Mouse (Mus musculus) mouse embryonic stem cell (cell line): Measurements from ENCODE around the gene Hhipl1.

Source experiments
- in situ Hi-C, 2 experiments: fragments of 300-500 bp; cut with MboI; formaldehyde crosslinking; loops; 1 replicate in 1 of 2; 3 replicates in 1 of 2; pipeline ENCODE4 v1.14.3; 2019 to 2020; ENCODE audit warnings: low sequenced_read_pairs in 2 of 2, low pct_unique_long_range_greater_than_20kb in 1 of 2, mixed read lengths in 1 of 2; ENCODE audit not compliant: unreplicated experiment in 1 of 2

Gene Hhipl1

DNA sequence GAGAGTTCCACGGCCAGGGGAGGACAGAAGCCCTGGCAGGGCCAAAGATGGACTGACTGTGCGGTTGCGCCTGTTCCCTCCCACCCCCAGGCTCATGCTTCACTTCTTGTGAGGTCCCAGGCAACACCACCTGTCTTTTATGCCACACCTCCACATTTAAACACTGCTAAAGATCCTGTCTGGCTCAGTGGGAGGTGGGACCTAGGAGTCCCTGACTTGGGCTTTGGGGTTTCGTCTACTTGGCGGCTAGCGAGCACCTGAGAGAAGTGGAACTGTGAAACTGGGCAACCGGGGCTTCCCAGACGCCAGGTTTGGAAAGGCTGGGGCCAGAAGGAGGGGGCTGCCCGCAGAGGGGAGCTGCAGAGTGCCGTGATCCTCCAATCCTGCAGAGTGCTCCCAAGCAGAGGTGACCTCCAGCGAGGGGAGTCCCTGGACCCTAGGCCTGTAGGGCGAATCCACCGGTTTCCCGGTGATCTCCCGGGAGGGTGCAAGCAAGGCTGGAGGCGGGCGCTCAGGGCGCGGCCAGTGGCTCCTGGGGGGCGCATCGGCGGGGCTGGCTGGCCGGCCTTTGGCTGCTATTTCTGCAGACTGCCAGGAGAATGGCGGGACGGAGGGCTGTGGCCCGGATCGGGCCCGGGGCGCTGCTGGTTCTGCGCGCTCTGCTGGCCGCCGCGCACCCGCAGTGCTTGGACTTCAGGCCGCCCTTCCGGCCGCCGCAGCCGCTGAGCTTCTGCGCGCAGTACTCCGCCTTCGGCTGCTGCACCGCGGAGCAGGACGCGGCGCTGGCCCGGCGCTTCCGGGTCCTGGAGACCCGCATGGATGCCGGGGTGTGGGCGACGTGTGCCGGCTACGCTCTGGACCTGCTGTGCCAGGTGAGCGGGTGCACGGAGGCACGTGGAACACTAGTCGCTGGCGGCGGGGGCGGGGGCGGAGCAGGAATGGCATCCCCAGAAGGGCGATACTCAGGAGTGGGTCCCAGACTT lies at the start of gene Hhipl1:
Gene Hhipl1, plus strand, starts transcription at position 459 of the 983 bp plus-strand sequence.
- in situ Hi-C loops: no loop called here

DNA sequence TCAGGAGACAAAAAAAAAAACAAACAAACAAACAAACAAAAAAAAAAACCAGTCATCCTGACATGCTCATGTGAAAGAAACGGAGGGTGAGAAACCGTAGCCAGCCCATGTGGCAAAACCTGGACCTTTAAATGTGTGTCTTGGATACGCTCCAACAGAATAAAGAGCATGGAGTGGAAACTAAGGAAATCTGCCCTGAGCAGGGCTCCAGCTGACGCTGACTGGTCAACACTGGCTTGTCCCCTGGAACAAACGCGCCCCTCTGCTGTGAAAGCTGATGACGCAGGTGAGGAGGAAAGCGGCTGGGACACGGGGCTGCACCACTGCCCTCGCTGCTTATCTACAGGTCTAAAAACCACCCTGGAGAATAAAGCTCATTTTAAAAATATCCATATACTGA lies 49.3 kb upstream of the Hhipl1 start:
- in situ Hi-C loops: no loop called here

- in situ Hi-C loops: no loop called here
Observed at GRCm38 (mm10) chr12:108259322-108260049, 46.6 kb upstream of the Hhipl1 start.

DNA sequence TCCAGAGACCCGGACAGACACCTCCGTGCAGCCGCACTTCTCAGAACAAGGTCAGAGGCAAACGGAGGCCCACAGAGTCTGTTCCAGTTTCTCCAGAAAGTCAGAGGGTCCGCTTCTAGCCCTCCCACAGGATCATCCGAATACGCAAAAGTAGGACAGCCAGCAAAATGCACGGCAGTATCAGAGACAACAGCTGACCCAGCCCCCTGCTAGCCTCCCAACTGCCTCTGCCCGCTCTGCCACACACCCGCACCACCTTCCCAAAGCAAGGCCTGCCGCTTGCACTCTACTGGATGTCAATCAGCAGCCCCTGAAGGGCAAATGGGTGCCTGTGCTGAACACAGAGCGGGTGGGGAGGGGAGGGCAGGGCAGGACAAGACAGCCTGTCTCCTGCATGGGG lies 45.1 kb upstream of the Hhipl1 start:
- in situ Hi-C loops: no loop called here

DNA sequence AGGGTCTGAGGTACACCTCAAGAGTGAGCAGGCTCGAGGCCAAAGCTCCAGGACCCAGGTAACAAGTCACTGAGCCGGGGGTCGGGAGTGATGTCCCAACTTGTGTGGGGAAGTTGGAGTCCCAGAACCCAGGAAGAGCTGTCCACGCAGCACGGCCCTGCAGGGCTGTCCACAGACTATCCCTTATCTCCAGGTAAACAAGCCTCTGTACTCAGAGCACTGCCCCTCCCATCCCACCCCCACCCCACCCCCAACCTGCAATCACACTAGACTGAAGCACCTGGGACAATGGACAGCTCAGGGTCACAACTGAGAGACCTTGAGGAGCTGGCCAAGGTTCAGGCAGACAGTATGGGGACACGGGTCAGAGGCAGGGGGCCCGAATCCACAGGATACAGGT lies 41.2 kb upstream of the Hhipl1 start:
- in situ Hi-C loops: no loop called here

DNA sequence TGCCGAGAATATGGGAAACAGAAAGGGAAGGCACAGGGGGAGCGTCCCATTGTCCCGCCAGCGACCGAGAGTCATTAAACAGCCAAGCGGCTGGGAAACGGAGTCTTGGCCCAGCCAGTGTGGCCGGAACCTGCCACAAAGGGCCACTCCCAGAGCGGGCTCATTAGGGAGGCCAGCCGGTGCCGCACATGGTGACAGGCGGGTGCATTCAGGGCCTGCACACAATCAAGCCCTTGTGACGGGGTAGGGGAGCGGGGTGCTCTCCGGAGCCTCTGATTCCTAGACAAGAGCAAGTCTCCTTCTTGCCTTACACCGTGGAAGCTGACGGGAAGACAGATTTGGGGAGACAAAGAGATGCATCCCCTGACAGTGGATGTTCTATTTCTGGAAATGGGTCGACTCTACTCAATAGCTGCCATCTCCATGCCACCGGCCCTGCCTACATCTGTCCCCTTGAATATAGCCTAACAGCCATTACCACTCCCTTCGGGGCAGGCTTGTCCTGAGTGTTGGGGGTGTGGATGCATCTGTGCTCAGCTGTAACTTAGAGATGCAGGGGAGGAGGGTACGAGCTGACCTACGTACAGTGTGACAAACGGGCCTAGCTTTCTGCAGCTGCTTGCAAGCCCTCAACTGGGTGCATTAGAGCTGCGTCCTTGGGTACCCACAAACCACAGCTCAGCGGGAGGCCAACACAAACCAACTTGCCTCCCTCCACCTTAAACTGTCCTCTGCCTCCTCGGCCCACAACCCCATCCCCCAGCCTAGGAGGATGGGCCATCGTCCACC lies 40.0 kb upstream of the Hhipl1 start:
- in situ Hi-C loops: no loop called here

DNA sequence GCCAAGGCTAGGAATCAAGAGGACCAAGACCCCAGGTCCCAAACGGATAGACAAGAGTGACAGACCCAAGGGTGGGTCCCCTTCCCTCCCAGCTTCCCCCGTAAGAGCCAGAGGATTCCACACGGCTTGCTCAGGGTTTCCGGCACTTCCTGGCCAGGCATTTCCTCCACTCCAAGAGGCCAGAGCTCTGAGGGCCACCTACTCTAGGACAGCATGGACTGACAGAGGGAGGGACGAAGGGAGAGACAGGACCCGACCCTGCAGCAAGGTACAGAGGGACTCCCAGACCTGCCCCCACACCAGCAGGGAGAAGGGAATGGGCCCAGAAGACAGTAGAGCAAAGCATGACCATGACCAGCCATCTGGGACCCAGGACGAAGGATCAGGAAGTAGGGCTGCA lies 38.4 kb upstream of the Hhipl1 start:
- in situ Hi-C loops: no loop called here

DNA sequence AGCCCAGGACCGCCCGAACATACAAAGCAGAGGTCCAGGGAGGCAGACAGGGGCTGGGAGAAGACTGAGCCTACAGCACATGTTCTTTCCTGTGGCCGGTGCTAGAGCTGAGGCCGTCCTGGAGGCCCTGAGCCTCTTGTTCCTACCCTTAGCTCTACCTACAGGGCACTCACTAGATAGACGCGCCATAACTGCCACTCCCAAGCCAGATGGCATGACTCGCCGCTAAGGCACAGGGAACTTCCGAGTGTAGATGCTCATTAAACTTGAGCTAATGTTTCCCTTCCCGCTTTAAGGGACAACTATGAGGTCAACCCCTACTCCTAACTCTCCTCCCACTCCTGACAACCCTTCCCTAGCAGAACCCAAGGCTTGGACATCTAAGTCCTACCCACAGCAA lies 37.1 kb upstream of the Hhipl1 start:
- in situ Hi-C loops: no loop called here

GRCm38 (mm10) chr12:108269699-108270098 lies 36.4 kb upstream of the Hhipl1 start:
- in situ Hi-C loops: no loop called here

- in situ Hi-C loops: no loop called here
Observed at GRCm38 (mm10) chr12:108270240-108270919, 35.7 kb upstream of the Hhipl1 start.

GRCm38 (mm10) chr12:108271351-108272142 lies 34.5 kb upstream of the Hhipl1 start:
- in situ Hi-C loops: no loop called here

DNA sequence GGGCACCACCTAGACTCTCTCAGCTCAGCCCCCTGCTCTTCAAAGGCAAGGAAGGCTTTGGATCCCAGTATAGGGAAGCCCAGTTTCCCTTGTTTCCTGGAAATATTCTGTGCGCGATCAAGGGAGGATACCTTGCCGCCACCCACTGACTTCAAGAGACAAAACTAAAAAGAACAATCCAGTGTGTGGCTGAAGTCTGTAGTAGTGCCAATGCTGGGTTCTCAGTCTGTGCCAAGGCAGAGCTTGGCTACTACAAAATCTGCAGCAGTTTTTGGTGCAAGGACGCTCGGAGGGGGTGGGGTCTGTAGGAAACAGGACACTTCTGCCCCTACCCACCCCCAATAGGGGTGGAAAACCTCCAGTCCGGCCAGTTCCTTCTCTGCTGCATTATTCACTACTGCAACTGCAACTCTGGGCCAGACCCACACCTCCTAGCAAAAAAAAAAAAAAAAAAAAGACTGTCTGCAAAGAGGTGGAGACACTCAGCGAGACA lies 33.9 kb upstream of the Hhipl1 start:
- in situ Hi-C loops: no loop called here

- in situ Hi-C loops: no loop called here
Observed at GRCm38 (mm10) chr12:108273466-108274312, 32.4 kb upstream of the Hhipl1 start.

- in situ Hi-C loops: no loop called here
Observed at GRCm38 (mm10) chr12:108274313-108274595, 31.8 kb upstream of the Hhipl1 start.

GRCm38 (mm10) chr12:108274661-108275507 lies 31.2 kb upstream of the Hhipl1 start, which contains the start of gene Ccdc85c:
TSS of gene Ccdc85c (minus strand) at chr12:108275425.
- in situ Hi-C loops: no loop called here

DNA sequence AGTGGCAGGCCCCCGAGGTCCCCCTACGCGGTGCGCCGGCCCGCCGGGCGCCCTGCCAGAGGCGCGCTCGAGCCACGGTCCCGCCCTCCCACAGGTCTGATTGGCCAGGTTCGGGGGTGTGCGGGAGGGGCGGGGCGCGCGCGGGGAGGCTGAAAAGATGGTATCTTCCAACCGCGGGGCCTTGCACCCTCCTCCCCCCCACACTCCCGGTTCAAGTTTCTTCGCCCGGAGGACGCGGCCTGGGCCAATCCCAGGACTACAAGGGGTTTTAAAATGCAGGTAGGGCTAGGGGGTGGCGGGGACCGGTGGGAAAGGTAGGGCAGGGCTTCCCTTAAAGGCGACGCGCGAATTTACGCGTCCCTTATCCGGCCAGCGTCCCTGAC lies 30.6 kb upstream of the Hhipl1 start:
- in situ Hi-C loops: no loop called here
